Mouse (Mus musculus): ENCODE results near the gene St3gal3. TPM values are rescaled to one million over a fixed set of nuclear protein-coding genes. Genes with fewer than 3 reads are reported as not detected.

Gene St3gal3
- polyA plus RNA-seq, 1 experiment, result 71.2 TPM

DNA sequence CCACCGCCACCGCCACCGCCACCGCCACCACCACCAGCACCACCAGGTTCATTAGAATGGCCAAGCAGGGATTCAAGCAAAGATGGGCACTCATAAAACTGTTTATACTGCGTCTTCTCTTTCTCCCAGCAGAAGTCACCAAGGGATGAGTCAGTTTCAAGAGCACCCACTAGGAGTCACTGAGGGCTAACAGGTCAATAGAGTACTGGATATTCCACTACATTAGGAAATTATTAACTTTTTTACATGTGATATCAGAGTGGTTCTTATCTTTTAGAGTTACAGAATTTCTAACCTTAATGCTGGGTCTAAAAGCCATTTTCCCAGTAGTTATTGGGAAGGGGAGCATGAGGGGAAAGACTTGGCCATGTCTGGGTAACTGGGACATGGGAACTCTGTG lies 197.8 kb downstream of the St3gal3 start:
- H3K27me3 ChIP-seq (ENCODE audit: control insufficient read depth, insufficient read depth, low read length), result no peaks in the 10 kb centered on the region
- no peak for DNase-seq
- H3K4me3 ChIP-seq (replicated peaks; ENCODE audit: insufficient read depth, low read depth, low read length), result no peak overlapping the region
- WGBS, result 98% methylated on average over 5 of the region's 5 CpGs
- no peak overlapping the region for H3K27ac ChIP-seq (ENCODE audit: insufficient read depth, low read length)
- no peaks in the 10 kb centered on the region for H3K4me1 ChIP-seq (ENCODE audit: control insufficient read depth, insufficient read depth, low read length)
- TF ChIP-seq CTCF (IDR thresholded peaks at IDR 0.05; ENCODE audit: borderline replicate concordance, insufficient read depth, low read depth, low read length) (no peak), POLR2A (IDR thresholded peaks at IDR 0.05; ENCODE audit: borderline replicate concordance, insufficient read depth, low read length) (no peak)

DNA sequence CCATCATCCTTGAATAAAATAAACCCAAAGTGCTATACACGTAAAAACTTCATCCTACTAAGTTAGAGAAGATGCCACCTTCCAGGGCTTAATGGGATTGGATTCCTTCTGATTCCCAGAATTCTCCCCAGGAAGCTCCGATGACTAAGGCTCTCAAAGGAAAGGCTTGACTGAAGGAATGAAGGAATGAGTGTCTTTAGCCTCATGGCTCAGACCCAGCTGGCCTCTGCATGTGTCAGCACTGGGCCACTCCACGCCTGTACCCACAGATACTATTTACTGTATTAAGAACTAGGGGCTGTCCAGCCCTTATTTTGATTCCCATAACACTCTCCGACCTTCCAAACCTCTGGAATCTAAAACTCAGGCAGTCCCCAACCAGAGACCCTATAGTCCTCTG lies 200.6 kb downstream of the St3gal3 start:
- TF ChIP-seq POLR2A (IDR thresholded peaks at IDR 0.05; ENCODE audit: borderline replicate concordance, insufficient read depth, low read length) (no peak), CTCF (IDR thresholded peaks at IDR 0.05; ENCODE audit: borderline replicate concordance, insufficient read depth, low read depth, low read length) (no peak)
- Histone ChIP-seq H3K4me3 (replicated peaks; ENCODE audit: insufficient read depth, low read depth, low read length) (no peak overlapping the region), H3K27ac (ENCODE audit: insufficient read depth, low read length) (no peak overlapping the region), H3K27me3 (ENCODE audit: control insufficient read depth, insufficient read depth, low read length) (no peaks in the 10 kb centered on the region; the same call in 1 of the 2 replicates), H3K4me1 (ENCODE audit: control insufficient read depth, insufficient read depth, low read length) (peaks cover 6% of the 10 kb centered on the region; the same call in 1 of the 2 replicates)
- WGBS, result 84% methylated on average over 4 of the region's 4 CpGs
- DNase-seq, result no peak

DNA sequence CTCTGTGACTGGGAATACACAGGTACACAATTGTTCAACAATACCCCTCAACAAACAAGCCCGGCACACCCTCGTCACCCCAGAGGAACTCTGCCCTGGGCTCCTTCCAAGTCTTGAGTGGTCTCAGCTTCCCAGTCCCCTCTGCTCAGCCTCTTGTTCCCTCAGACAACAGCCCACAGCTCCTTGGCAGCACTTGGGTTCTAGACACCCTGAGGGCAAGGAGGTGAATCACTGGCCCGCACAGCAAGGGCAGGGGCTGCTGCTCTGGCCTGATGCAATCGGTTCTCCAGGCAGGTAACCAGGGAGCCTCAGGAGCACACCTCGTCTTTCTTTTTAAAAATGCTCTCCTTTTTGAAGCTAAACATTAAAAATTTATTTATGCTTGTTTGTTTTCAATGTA lies 201.5 kb downstream of the St3gal3 start:
- Histone ChIP-seq H3K4me3 (replicated peaks; ENCODE audit: insufficient read depth, low read depth, low read length) (no peak overlapping the region), H3K27ac (ENCODE audit: insufficient read depth, low read length) (no peak overlapping the region), H3K27me3 (ENCODE audit: control insufficient read depth, insufficient read depth, low read length) (no peaks in the 10 kb centered on the region; the same call in 1 of the 2 replicates), H3K4me1 (ENCODE audit: control insufficient read depth, insufficient read depth, low read length) (peaks cover 6% of the 10 kb centered on the region; the same call in 1 of the 2 replicates)
- no peak for TF ChIP-seq POLR2A (IDR thresholded peaks at IDR 0.05; ENCODE audit: borderline replicate concordance, insufficient read depth, low read length)
- no peak for TF ChIP-seq CTCF (IDR thresholded peaks at IDR 0.05; ENCODE audit: borderline replicate concordance, insufficient read depth, low read depth, low read length)
- WGBS, result 83% methylated on average over 5 of the region's 5 CpGs
- no peak for DNase-seq

DNA sequence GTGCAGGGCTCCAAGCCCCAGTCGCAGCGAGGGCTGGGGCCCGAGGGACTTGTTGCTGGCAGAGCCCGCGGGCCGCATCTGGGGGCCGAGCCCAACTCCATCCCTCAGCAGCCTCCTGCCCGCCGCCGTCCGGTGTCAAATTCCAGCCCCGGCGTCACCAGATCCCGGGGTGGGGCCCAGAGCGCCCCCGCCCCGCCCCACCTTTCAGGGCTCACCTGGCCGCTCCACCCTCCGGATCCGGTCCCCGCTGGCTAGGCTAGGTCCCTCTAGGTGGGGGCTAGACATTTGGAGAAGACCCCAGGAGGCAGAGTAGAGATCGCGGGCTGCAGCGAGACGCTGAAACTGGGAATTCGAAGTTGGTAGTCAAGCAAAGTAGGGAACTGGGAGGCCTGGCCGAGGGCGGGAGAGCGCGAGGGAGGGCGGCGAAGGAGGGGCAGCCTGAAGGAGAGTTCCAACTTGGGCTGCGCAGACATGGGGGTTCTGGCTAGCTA lies 205.3 kb downstream of the St3gal3 start, which contains the start of gene Artn:
Gene Artn, minus strand, starts transcription at position 373 of the 491 bp plus-strand sequence.
- H3K4me3 ChIP-seq (replicated peaks; ENCODE audit: insufficient read depth, low read depth, low read length), result no peak within 1 kb of the TSS
- peak in 1 of 2 experiments; percentile 32 for DNase-seq
- H3K27me3 ChIP-seq (ENCODE audit: control insufficient read depth, insufficient read depth, low read length), result no peaks in the 10 kb centered on the region; the same call in 1 of the 2 replicates
- WGBS, result 1% methylated on average over 33 of the region's 33 CpGs
- no peak within 1 kb of the TSS for H3K27ac ChIP-seq (ENCODE audit: insufficient read depth, low read length)
- peaks cover 6% of the 10 kb centered on the region; the same call in 1 of the 2 replicates for H3K4me1 ChIP-seq (ENCODE audit: control insufficient read depth, insufficient read depth, low read length)
- TF ChIP-seq CTCF (IDR thresholded peaks at IDR 0.05; ENCODE audit: borderline replicate concordance, insufficient read depth, low read depth, low read length), result no peak
- TF ChIP-seq POLR2A (IDR thresholded peaks at IDR 0.05; ENCODE audit: borderline replicate concordance, insufficient read depth, low read length), result no peak

DNA sequence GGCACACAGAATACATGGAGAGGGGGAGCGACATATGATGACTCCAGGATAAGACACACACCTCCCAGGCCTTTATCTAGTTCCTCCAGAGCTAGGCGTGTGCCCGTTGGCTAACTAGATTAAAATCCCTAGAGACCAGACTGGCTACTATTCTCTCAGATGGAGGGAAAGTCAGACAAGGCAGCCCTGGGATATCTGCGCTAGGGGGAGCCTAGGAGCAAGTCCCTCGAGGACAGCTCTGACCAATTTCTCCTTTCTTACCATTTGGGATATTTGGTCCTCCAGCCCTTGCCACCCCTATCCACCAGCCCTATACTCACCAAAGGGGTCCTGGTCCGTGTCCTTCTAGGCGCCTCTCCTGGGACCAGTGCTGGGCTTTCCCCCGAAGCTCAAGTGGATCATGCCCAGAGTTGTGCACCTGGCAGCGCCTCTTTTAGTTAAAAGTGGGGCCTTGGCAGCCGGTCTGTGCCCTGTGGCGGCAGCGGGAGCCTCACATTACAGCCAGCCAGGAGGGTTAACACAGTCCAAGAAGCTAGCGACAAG lies 205.9 kb downstream of the St3gal3 start:
- peak; percentile 61; the same call in 1 of the 2 replicates for TF ChIP-seq CTCF (IDR thresholded peaks at IDR 0.05; ENCODE audit: borderline replicate concordance, insufficient read depth, low read depth, low read length)
- no peak for TF ChIP-seq POLR2A (IDR thresholded peaks at IDR 0.05; ENCODE audit: borderline replicate concordance, insufficient read depth, low read length)
- Histone ChIP-seq H3K4me3 (replicated peaks; ENCODE audit: insufficient read depth, low read depth, low read length) (no peak overlapping the region), H3K27ac (ENCODE audit: insufficient read depth, low read length) (no peak overlapping the region), H3K4me1 (ENCODE audit: control insufficient read depth, insufficient read depth, low read length) (peaks cover 6% of the 10 kb centered on the region; the same call in 1 of the 2 replicates), H3K27me3 (ENCODE audit: control insufficient read depth, insufficient read depth, low read length) (no peaks in the 10 kb centered on the region; the same call in 1 of the 2 replicates)
- DNase-seq, result peak; percentile 48 to 61
- 2% methylated on average over 13 of the region's 13 CpGs for WGBS

DNA sequence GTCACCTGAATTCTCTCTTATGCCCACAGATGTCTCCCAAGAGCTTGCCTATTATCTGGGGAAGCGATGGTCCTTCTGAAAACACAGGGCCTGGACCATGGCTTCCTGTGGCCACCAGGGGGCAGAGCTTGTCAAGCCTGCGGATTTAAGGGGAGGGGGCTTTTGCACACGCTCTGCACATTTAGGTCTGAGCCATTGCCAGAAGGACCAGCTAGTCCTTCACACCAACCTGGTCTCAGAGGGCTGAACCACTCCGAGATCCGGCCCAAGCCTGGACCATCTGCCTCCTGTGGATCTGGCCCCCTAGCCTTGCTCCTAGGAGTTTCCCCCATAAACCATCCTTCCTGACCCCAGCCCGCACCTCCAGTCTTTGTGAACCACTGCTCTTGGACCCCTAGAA lies 206.5 kb downstream of the St3gal3 start:
- DNase-seq, result peak in 1 of 2 experiments; percentile 45
- H3K4me1 ChIP-seq (ENCODE audit: control insufficient read depth, insufficient read depth, low read length), result peaks cover 6% of the 10 kb centered on the region; the same call in 1 of the 2 replicates
- H3K4me3 ChIP-seq (replicated peaks; ENCODE audit: insufficient read depth, low read depth, low read length), result no peak overlapping the region
- 19% methylated on average over 6 of the region's 6 CpGs for WGBS
- H3K27ac ChIP-seq (ENCODE audit: insufficient read depth, low read length), result no peak overlapping the region
- H3K27me3 ChIP-seq (ENCODE audit: control insufficient read depth, insufficient read depth, low read length), result no peaks in the 10 kb centered on the region; the same call in 1 of the 2 replicates
- no peak for TF ChIP-seq POLR2A (IDR thresholded peaks at IDR 0.05; ENCODE audit: borderline replicate concordance, insufficient read depth, low read length)
- TF ChIP-seq CTCF (IDR thresholded peaks at IDR 0.05; ENCODE audit: borderline replicate concordance, insufficient read depth, low read depth, low read length), result peak; percentile 71

DNA sequence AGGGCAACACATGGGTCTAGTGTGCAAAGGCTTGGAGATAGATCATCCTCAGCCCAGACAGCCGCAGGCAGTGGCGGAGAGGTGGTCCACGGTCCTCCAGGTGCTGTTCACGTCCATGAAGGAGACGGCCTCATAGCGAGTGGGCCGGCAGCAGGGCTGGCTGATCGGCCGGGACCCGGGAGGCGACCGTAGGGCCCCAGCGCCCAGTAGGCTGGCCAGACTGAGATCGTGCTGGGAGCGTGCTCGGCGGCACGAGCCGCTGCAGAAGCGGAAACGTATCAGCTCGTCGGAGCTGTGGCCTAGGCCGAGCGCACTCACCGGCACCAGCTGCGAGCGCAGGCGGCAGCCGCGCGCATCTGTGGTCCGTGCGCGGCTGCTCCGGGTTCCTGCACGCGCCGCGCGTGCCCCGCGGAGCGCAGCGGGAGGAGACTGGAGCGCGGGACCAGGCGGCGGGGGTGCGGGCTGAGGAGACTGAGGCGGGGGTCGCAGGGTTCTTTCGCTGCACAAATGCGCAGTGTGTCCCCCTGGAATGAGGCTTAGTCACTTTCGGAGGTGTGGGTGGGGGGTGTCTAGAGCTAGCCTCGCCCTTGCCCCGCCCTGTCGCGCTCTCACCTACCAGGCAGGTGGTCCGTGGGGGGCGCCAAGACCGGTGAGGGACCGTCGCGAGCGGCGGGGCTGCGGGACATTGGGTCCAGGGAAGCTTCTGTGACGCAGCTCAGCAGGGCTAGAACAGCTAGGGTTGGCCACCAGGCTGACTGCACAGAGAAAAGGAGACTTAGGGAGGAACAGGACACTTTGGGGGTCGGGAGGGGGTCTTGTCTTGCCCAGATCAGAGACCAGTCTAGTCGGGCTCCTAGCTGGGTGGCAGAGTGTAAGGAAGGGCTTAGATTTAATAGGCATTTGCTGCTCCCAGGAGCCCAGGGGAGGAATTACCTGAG lies 207.9 kb downstream of the St3gal3 start:
- Histone ChIP-seq H3K4me1 (ENCODE audit: control insufficient read depth, insufficient read depth, low read length) (peaks cover 6% of the 10 kb centered on the region; the same call in 1 of the 2 replicates), H3K27me3 (ENCODE audit: control insufficient read depth, insufficient read depth, low read length) (no peaks in the 10 kb centered on the region; the same call in 1 of the 2 replicates), H3K4me3 (replicated peaks; ENCODE audit: insufficient read depth, low read depth, low read length) (peak overlapping the region; percentile 55), H3K27ac (ENCODE audit: insufficient read depth, low read length) (no peak overlapping the region)
- DNase-seq, result peak; percentile 52 to 64
- WGBS, result 1% methylated on average over 71 of the region's 71 CpGs
- TF ChIP-seq CTCF (IDR thresholded peaks at IDR 0.05; ENCODE audit: borderline replicate concordance, insufficient read depth, low read depth, low read length), result peak; percentile 49; the same call in 1 of the 2 replicates
- TF ChIP-seq POLR2A (IDR thresholded peaks at IDR 0.05; ENCODE audit: borderline replicate concordance, insufficient read depth, low read length), result no peak

Measured in cerebellum, adult 2 months (tissue).